Mouse (Mus musculus): ENCODE results near the gene Zmym1. TPM values are rescaled to one million over a fixed set of nuclear protein-coding genes. Genes with fewer than 3 reads are reported as not detected.

Zmym1 gene
- total and polyA plus RNA-seq, 3 experiments, result 13.2 to 17.6 TPM; not detected in 1

GRCm38 (mm10) chr4:127005113-127005936 is 55.6 kb downstream of the Zmym1 start:
- Histone ChIP-seq H3K4me3 (ENCODE audit: control insufficient read depth in 1 of 2, insufficient read depth in 1 of 2, low read depth in 2 of 2, low read length in 2 of 2) (no peak overlapping the region), H3K79me2 (ENCODE audit: control insufficient read depth, insufficient read depth, low read length, poor library complexity) (no peaks in the 10 kb centered on the region), H3K4me1 (ENCODE audit: control insufficient read depth in 1 of 2, insufficient read depth in 2 of 2, low read length in 2 of 2) (peaks cover 0 to 2% of the 10 kb centered on the region in 2 experiments; a peak in 1 of 4 replicates), H3K9me3 (replicated peaks; ENCODE audit: insufficient read depth, low read length) (no peaks in the 10 kb centered on the region), H3K27me3 (ENCODE audit: control insufficient read depth in 1 of 2, insufficient read depth in 2 of 2, low read length in 2 of 2) (peaks cover 1 to 5% of the 10 kb centered on the region in 2 experiments), H3K36me3 (ENCODE audit: control insufficient read depth in 1 of 2, insufficient read depth in 2 of 2, low read length in 2 of 2) (peaks cover 0 to 4% of the 10 kb centered on the region in 2 experiments; a peak in 2 of 4 replicates), H3K27ac (ENCODE audit: control insufficient read depth, low read depth, low read length) (no peak overlapping the region), H3K9ac (ENCODE audit: control insufficient read depth, low read depth, low read length, poor library complexity, severe bottlenecking) (no peak overlapping the region)
- no peak for TF ChIP-seq NRF1 (IDR thresholded peaks at IDR 0.05; ENCODE audit: insufficient read depth, low read depth, low read length, poor library complexity, severe bottlenecking)
- no peak for TF ChIP-seq TBP (IDR thresholded peaks at IDR 0.05; ENCODE audit: low read depth, low read length)
- TF ChIP-seq POLR2AphosphoS5 (IDR thresholded peaks at IDR 0.05; ENCODE audit: borderline replicate concordance, low read depth, low read length), result no peak
- no peak for TF ChIP-seq RAD21 (IDR thresholded peaks at IDR 0.05; ENCODE audit: low read depth, low read length)
- TF ChIP-seq RCOR1 (IDR thresholded peaks at IDR 0.05; ENCODE audit: low read depth, low read length), result no peak
- no peak for TF ChIP-seq UBTF (IDR thresholded peaks at IDR 0.05; ENCODE audit: borderline replicate concordance, insufficient read depth, low read depth, low read length)
- TF ChIP-seq MXI1 (IDR thresholded peaks at IDR 0.05; ENCODE audit: low read depth, low read length), result no peak
- TF ChIP-seq ETS1 (IDR thresholded peaks at IDR 0.05; ENCODE audit: low read depth, low read length), result no peak
- no peak for TF ChIP-seq MYC (IDR thresholded peaks at IDR 0.05; ENCODE audit: low read depth, low read length)
- no peak for TF ChIP-seq GABPA (IDR thresholded peaks at IDR 0.05; ENCODE audit: low read depth, low read length)
- TF ChIP-seq TAL1 (IDR thresholded peaks at IDR 0.05; ENCODE audit: low read length), result no peak
- no peak for TF ChIP-seq HCFC1 (IDR thresholded peaks at IDR 0.05; ENCODE audit: low read depth, low read length)
- no peak for TF ChIP-seq GATA1 (IDR thresholded peaks at IDR 0.05; ENCODE audit: low read depth, low read length)
- TF ChIP-seq USF2 (IDR thresholded peaks at IDR 0.05; ENCODE audit: borderline replicate concordance in 1 of 2, insufficient read depth in 1 of 2, low read depth in 1 of 2, low read length in 2 of 2), result no peak
- TF ChIP-seq ZC3H11A (IDR thresholded peaks at IDR 0.05; ENCODE audit: low read depth, low read length), result no peak
- TF ChIP-seq ZNF384 (IDR thresholded peaks at IDR 0.05; ENCODE audit: low read depth, low read length), result no peak
- TF ChIP-seq JUND (IDR thresholded peaks at IDR 0.05; ENCODE audit: low read depth, low read length), result no peak
- TF ChIP-seq E2F4 (IDR thresholded peaks at IDR 0.05; ENCODE audit: borderline replicate concordance, low read depth, low read length), result no peak
- no peak for TF ChIP-seq ELF1 (IDR thresholded peaks at IDR 0.05; ENCODE audit: low read depth, low read length)
- DNase-seq (ENCODE audit: low read depth, low spot score), result no peak

All from MEL (cell line).